Mouse (Mus musculus): ENCODE measurements at regions not wholly inside any gene's neighbourhood (a gene's known extent, or its start where the extent isn't known, plus 50 kb on each side); places are given as distances from the start of the nearest gene placed in this dataset.
A peak's percentile ranks its signal among the peaks of the same experiment; 100 is the strongest.

DNA sequence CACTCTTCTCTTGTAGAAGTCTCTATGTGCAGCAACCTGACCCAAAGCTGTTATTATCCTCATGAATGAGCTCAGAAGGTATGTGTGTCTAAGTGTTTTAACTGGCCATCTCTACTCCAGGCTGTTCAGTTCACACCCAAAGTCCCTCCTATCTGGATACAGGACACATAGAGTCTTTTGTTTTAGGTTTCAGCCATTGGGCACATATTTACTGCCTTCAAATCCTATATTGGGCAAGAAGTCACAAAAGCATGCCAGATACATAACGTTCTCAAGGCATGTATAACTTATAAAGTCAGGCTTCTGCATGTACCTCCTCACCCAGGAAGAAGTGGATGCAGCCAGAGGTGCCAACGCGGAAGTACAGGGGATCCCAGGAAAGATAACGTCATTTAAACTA, 136.6 kb upstream of the Mmadhc start:
- no peak overlapping the region for H3K4me2 ChIP-seq (ENCODE audit: low read depth)
- H3K27me3 ChIP-seq (ENCODE audit: control insufficient read depth, insufficient read depth, insufficient read length) = no peaks in the 10 kb centered on the region
- no peaks in the 10 kb centered on the region for H3K36me3 ChIP-seq (ENCODE audit: control insufficient read depth, insufficient read depth)
- no peak overlapping the region for H3K4me3 ChIP-seq
- H3K79me2 ChIP-seq (ENCODE audit: control insufficient read depth, insufficient read depth) = no peaks in the 10 kb centered on the region
- TF ChIP-seq USF1 (IDR thresholded peaks at IDR 0.05; ENCODE audit: low read depth) = no peak
- no peak for TF ChIP-seq SRF (IDR thresholded peaks at IDR 0.05; ENCODE audit: control insufficient read depth, insufficient read length, low read depth)
- no peak for TF ChIP-seq POLR2A (IDR thresholded peaks at IDR 0.05; ENCODE audit: insufficient read length, low read depth)
- no peak for TF ChIP-seq MYOG (IDR thresholded peaks at IDR 0.05; ENCODE audit: control insufficient read depth in 1 of 3, insufficient read depth in 1 of 3, insufficient read length in 2 of 3, low read depth in 2 of 3)
- TF ChIP-seq MAX (IDR thresholded peaks at IDR 0.05; ENCODE audit: low read depth) = no peak
- no peak for TF ChIP-seq TCF3 (IDR thresholded peaks at IDR 0.05; ENCODE audit: insufficient read length, low read depth)
- no peak for TF ChIP-seq CEBPB (IDR thresholded peaks at IDR 0.05; ENCODE audit: insufficient read depth, poor library complexity, severe bottlenecking)
- no peak overlapping the region for H3ac ChIP-seq (ENCODE audit: control insufficient read depth, insufficient read length)

DNA sequence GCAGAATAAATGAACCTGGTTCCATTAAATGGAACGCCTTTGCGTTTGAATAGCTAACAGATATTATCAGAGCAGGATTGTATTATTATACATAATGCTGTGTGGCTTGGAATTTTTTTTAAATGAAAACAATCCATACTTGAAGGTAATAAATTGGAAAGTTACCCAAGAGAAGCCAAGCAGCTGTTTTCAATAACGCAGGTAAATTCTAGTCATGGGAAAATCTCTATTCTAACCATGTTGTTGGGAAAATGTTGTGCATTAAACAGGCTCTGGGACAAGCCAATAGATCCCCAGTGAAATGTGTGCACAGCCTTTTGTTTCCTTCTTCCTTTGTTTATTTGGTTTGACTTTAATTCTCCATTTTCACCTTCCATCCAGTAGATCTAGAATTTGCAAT, 128.6 kb upstream of the Mmadhc start:
- no peaks in the 10 kb centered on the region for H3K36me3 ChIP-seq (ENCODE audit: control insufficient read depth, insufficient read depth)
- H3K4me3 ChIP-seq = no peak overlapping the region
- H3K79me2 ChIP-seq (ENCODE audit: control insufficient read depth, insufficient read depth) = no peaks in the 10 kb centered on the region
- TF ChIP-seq MYOG (IDR thresholded peaks at IDR 0.05; ENCODE audit: control insufficient read depth in 1 of 3, insufficient read depth in 1 of 3, insufficient read length in 2 of 3, low read depth in 2 of 3) (no peak), POLR2AphosphoS2 (IDR thresholded peaks at IDR 0.05; ENCODE audit: insufficient read length, low read depth) (no peak), SRF (IDR thresholded peaks at IDR 0.05; ENCODE audit: control insufficient read depth, insufficient read length, low read depth) (no peak), CEBPB (IDR thresholded peaks at IDR 0.05; ENCODE audit: insufficient read depth, poor library complexity, severe bottlenecking) (no peak), MAX (IDR thresholded peaks at IDR 0.05; ENCODE audit: low read depth) (no peak), E2F4 (IDR thresholded peaks at IDR 0.05; ENCODE audit: insufficient read depth) (no peak), REST (IDR thresholded peaks at IDR 0.05; ENCODE audit: insufficient read depth, insufficient read length) (no peak), TCF3 (IDR thresholded peaks at IDR 0.05; ENCODE audit: insufficient read length, low read depth) (no peak), USF1 (IDR thresholded peaks at IDR 0.05; ENCODE audit: low read depth) (no peak), TCF12 (IDR thresholded peaks at IDR 0.05; ENCODE audit: insufficient read depth, poor library complexity, severe bottlenecking) (no peak), POLR2A (IDR thresholded peaks at IDR 0.05; ENCODE audit: insufficient read length, low read depth) (no peak)
- H3K4me2 ChIP-seq (ENCODE audit: low read depth) = peak overlapping the region; percentile 35
- H3K27me3 ChIP-seq (ENCODE audit: control insufficient read depth, insufficient read depth, insufficient read length) = no peaks in the 10 kb centered on the region
- no peak overlapping the region for H3ac ChIP-seq (ENCODE audit: control insufficient read depth, insufficient read length)

DNA sequence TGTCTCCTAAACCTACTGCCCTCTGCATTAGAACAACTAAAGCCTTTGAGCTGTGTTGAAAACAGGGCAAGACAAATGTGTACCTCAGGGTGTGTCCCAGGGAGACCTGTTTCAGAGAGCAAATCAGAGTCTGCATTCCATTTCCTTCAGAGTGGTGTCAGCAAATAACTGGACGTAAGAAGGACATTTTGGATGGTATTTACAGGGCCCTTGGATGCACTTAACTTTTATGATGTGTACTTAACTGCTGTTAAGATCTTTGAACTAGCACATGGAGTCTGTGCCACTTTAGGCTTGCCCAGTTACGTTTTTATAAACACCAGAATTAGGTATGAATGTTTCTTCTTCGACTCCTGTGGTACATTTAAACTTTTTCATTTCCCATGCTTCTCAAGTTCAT, 123.0 kb upstream of the Mmadhc start:
- H3K36me3 ChIP-seq (ENCODE audit: control insufficient read depth, insufficient read depth) = no peaks in the 10 kb centered on the region
- H3K27me3 ChIP-seq (ENCODE audit: control insufficient read depth, insufficient read depth, insufficient read length) = no peaks in the 10 kb centered on the region
- H3ac ChIP-seq (ENCODE audit: control insufficient read depth, insufficient read length) = no peak overlapping the region
- H3K79me2 ChIP-seq (ENCODE audit: control insufficient read depth, insufficient read depth) = no peaks in the 10 kb centered on the region
- no peak overlapping the region for H3K4me3 ChIP-seq
- no peak for TF ChIP-seq POLR2A (IDR thresholded peaks at IDR 0.05; ENCODE audit: insufficient read length, low read depth)
- TF ChIP-seq TCF3 (IDR thresholded peaks at IDR 0.05; ENCODE audit: insufficient read length, low read depth) = no peak
- H3K4me2 ChIP-seq (ENCODE audit: low read depth) = no peak overlapping the region

DNA sequence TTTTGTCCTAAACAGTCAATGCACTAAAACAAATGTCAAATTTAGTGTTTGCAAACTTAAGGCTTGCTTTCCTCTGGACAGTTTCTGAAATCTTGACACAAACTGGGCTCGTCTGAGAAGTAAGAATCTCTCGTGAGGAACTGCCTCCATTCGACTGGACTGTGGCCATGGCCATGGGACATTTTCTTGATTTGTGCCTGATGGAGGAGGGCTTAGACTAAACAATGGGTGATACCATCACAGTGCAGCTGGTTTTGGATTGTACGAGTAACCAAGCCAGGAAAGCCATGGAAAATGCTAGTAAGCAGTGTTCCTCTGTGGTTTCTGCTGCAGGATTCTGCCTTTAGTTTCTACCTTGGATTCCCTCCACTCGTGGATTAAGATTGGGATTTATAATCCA, 121.0 kb upstream of the Mmadhc start:
- no peaks in the 10 kb centered on the region for H3K36me3 ChIP-seq (ENCODE audit: control insufficient read depth, insufficient read depth)
- H3K4me3 ChIP-seq = no peak overlapping the region
- H3K4me2 ChIP-seq (ENCODE audit: low read depth) = no peak overlapping the region
- no peak overlapping the region for H3ac ChIP-seq (ENCODE audit: control insufficient read depth, insufficient read length)
- no peaks in the 10 kb centered on the region for H3K27me3 ChIP-seq (ENCODE audit: control insufficient read depth, insufficient read depth, insufficient read length)
- H3K79me2 ChIP-seq (ENCODE audit: control insufficient read depth, insufficient read depth) = no peaks in the 10 kb centered on the region
- TF ChIP-seq CEBPB (IDR thresholded peaks at IDR 0.05; ENCODE audit: insufficient read depth, poor library complexity, severe bottlenecking) (no peak), REST (IDR thresholded peaks at IDR 0.05; ENCODE audit: insufficient read depth, insufficient read length) (no peak), POLR2AphosphoS2 (IDR thresholded peaks at IDR 0.05; ENCODE audit: insufficient read length, low read depth) (no peak), TCF3 (IDR thresholded peaks at IDR 0.05; ENCODE audit: insufficient read length, low read depth) (no peak), POLR2A (IDR thresholded peaks at IDR 0.05; ENCODE audit: insufficient read length, low read depth) (no peak), MYOG (IDR thresholded peaks at IDR 0.05; ENCODE audit: control insufficient read depth in 1 of 3, insufficient read depth in 1 of 3, insufficient read length in 2 of 3, low read depth in 2 of 3) (no peak)

DNA sequence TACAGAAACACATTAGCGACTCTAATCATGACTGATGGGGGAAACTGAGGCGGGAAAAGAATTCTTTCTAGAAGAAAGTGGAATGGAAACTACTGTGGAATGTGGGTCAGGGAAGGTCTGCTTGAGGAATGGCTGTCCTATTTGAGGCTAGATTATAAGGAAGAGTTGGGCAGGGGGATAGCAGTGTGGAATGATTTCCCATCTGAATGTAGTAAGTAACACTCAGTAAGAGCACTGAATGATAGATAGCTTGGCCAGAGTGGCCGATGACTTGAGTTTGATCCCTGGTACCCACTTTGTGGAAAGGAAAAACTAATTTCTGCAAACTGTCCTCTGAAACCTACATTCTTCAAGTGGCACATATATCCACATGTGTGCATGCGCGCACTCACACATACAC, 120.5 kb upstream of the Mmadhc start:
- H3K36me3 ChIP-seq (ENCODE audit: control insufficient read depth, insufficient read depth) = no peaks in the 10 kb centered on the region
- no peak overlapping the region for H3K4me2 ChIP-seq (ENCODE audit: low read depth)
- TF ChIP-seq TCF3 (IDR thresholded peaks at IDR 0.05; ENCODE audit: insufficient read length, low read depth) (no peak), POLR2AphosphoS2 (IDR thresholded peaks at IDR 0.05; ENCODE audit: insufficient read length, low read depth) (no peak), MYOD1 (IDR thresholded peaks at IDR 0.05; ENCODE audit: control insufficient read depth in 1 of 3, insufficient read length in 2 of 3, low read depth in 2 of 3) (no peak), CEBPB (IDR thresholded peaks at IDR 0.05; ENCODE audit: insufficient read depth, poor library complexity, severe bottlenecking) (no peak), POLR2A (IDR thresholded peaks at IDR 0.05; ENCODE audit: insufficient read length, low read depth) (no peak), MYOG (IDR thresholded peaks at IDR 0.05; ENCODE audit: control insufficient read depth in 1 of 3, insufficient read depth in 1 of 3, insufficient read length in 2 of 3, low read depth in 2 of 3) (no peak), TCF12 (IDR thresholded peaks at IDR 0.05; ENCODE audit: insufficient read depth, poor library complexity, severe bottlenecking) (no peak), MAX (IDR thresholded peaks at IDR 0.05; ENCODE audit: low read depth) (no peak), SRF (IDR thresholded peaks at IDR 0.05; ENCODE audit: control insufficient read depth, insufficient read length, low read depth) (no peak), REST (IDR thresholded peaks at IDR 0.05; ENCODE audit: insufficient read depth, insufficient read length) (no peak), E2F4 (IDR thresholded peaks at IDR 0.05; ENCODE audit: insufficient read depth) (no peak), USF1 (IDR thresholded peaks at IDR 0.05; ENCODE audit: low read depth) (no peak)
- H3K27me3 ChIP-seq (ENCODE audit: control insufficient read depth, insufficient read depth, insufficient read length) = no peaks in the 10 kb centered on the region
- no peak overlapping the region for H3ac ChIP-seq (ENCODE audit: control insufficient read depth, insufficient read length)
- H3K4me3 ChIP-seq = no peak overlapping the region
- H3K79me2 ChIP-seq (ENCODE audit: control insufficient read depth, insufficient read depth) = no peaks in the 10 kb centered on the region

Data from myocyte (in vitro differentiated cells).